Mouse (Mus musculus) CD4-positive helper T cell, adult 2 months (primary cell): ENCODE data around the gene Slc9a9.
A peak's percentile ranks its signal among the peaks of the same experiment; 100 is the strongest.

Experiments
- DNase-seq: peaks from one replicate; pipeline ENCODE4 v3.0.0-alpha.2; 2012; ENCODE audit warnings: low read depth, missing footprints, low spot score

Gene Slc9a9

GRCm38 (mm10) chr9:94682260-94682659 is 12.6 kb downstream of the Slc9a9 start:
- DNase-seq: peak; percentile 67

DNA sequence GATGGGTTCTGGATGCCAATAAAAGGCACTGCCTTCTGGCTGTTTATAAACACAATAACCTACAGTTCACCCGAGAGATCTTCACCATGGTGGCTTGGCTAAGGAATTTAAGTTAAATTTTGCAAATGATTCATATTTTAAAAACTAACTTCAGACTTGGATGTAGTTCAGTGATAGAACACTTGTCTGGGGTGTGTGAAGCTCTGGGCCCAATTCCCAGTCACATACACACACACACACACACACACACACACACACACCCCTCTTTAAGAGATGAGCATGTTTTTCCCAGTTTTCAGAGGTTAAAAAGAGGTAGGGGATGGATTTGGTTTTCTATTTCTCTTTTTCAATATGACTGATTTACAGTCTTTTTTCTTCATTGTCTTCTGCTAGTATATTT is 15.9 kb downstream of the Slc9a9 start:
- no peak for DNase-seq

DNA sequence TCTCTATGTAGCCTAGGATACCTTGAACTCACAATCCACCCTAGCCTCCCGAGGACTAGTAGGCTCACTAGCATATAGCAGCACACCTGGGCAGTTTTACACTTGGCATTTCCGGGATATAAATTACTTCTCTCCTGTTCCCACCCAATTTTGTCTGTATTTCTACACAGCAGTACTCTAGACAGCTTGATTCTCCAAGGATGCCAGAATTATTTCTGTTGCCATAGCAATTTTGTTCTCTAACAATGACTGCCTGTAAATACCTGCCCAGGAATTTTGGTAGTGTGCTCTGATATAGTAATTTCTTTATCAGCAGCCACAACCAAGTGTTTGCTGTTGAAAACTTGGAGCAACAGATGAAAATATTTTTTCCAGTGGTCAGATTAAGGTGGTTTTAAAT is 16.7 kb downstream of the Slc9a9 start:
- DNase-seq: no peak

DNA sequence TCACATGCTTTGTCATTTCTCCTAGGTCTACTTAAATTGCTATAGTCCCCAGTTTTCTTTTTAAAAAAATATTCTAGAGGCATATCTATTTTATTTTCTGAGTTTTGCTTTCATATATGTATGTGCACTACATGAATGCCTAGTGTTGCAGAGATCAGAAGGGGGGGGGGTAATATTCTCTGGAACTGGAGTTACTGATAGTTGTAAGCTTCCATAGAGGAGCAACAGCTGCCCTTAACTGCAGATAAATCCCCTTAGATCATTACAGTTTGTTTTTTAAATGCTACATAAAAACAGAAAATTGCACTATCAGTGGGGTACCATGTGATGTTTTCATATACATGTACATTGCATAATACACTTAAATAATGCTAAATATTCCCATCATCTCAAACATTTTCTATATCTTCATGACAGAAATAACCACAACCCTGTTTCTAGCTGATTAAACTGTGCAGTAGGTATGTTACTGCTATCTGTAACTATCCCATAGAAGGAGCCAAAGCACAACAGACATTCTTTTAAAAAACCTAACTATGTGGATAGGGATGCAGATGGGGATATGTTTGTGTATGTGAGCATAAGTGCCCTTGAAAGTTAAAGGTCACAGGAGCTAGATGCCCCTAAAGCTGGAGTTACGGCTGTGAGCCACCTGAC is 17.6 kb downstream of the Slc9a9 start:
- no peak for DNase-seq

DNA sequence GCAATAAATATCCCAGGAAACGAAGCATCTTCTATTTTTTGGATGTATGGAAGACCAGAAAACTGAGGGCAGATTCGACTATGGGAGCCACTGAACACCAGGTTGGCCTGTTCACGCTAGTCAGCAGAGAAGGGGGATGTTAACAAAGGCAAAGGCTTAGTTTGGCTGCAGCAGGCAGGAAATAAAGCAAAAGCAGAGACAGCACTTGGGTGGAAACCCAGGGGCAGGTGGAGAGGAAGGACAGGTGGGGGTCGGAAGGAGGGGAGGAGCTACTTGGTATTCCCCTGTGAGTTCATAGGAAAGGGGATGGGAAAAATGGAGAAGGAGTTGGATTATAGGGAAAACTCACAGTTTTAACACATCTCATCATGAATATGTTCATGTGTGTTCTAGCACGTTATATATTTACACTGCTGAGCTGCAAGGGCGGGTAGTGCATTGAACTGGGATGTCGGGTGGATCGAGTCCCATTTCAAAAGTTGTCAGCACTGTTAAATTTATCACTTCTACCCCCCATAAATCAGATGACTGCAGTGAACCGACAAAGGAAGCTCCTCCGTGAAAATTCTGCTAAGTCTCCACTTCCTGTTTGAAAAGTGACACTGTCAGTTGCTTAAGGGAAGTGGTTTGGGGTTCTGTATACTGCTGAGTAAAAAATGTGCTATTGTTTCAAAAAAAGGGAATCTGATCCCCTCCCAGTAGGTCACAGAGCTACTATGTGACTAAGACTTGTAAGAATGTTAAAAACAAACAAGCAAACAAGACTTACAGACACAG is 21.8 kb downstream of the Slc9a9 start:
- peak; percentile 77 for DNase-seq

GRCm38 (mm10) chr9:94692122-94692521 is 22.4 kb downstream of the Slc9a9 start:
- no peak for DNase-seq

- no peak for DNase-seq
Observed at GRCm38 (mm10) chr9:94694243-94694642, 24.5 kb downstream of the Slc9a9 start.

DNA sequence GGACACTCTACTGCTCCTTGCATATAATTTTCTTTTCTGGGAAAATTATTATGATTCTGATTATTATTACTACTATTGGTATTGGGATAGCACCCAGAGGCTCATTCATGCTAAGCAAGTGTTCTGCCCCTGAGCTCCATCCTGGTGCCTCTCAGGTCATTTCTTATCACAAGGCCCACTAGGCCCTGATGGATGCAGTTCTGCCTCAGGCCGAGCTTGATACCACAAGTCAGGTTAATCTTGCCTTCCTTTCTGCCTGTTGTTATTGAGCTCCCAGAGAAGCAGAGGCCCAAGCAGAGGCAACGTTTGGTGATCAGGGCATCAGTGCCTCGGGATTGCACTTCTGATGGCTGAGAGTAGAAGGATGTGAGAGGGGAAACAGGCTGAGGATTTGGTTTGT is 25.3 kb downstream of the Slc9a9 start:
- no peak for DNase-seq

DNA sequence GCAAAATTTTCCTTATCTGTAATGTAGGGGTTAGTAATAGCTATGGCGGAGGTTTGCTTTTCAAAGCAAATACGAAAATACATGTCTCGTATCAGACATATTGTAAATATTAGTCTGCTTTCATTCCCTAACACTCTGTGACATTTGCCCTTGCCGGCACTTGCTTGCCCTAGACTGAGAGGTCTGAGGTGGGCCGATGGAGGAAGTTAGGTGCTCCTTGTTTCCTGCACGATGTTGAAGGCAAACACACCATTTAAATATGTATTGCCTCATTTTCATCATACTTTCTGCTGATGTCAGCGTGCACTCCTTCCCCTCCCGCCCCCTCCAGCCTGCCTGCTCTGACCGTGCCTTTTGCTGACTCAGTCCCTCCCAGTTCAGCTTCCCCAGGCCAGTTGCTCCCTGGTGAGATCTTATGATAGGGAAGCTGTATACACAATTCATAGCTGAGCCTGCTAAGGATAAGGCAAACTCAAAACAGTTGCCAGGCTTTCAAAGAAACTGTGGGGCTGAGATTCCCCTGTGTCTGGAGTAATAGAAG is 26.9 kb downstream of the Slc9a9 start:
- DNase-seq: peak; percentile 39

- DNase-seq: peak; percentile 37
Observed at GRCm38 (mm10) chr9:94698175-94698574, 28.5 kb downstream of the Slc9a9 start.

GRCm38 (mm10) chr9:94700549-94700948 is 30.8 kb downstream of the Slc9a9 start:
- peak; percentile 35 for DNase-seq

GRCm38 (mm10) chr9:94701193-94701869 is 31.6 kb downstream of the Slc9a9 start:
- DNase-seq: no peak

DNA sequence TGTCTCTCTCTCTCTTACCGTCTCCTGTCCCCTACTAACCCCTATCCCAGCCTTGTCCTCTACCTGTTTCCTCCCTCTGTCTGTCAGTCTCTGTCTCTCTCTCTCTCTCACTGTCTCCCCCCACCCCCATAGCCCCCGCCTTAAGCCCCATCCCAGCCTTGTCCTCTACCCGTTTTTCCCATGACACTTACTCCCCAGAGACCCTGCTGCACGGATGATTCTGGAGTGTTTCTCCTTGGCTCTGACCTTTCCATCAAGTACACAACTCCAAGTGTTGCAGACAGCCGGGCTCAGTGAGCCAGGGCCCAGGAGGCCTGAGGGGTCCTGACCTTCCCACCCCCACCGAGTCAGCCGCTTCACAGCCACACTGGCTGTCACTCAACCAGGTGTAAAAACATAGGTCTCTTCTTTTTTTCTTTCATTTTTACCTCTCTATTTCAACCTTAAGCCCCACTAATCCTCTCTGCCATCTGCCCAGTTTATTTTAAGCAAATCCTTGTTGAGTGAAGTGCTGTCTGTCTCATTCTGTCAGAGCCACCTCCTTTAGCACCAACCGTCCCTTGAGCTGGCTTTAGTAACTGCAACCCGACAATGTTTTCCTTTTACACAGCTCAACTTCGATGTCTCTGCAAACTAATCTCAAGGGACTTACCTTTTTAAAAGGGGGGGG is 32.4 kb downstream of the Slc9a9 start:
- no peak for DNase-seq

GRCm38 (mm10) chr9:94704986-94705757 is 35.5 kb downstream of the Slc9a9 start:
- DNase-seq: no peak

GRCm38 (mm10) chr9:94705758-94706026 is 36.0 kb downstream of the Slc9a9 start:
- no peak for DNase-seq

DNA sequence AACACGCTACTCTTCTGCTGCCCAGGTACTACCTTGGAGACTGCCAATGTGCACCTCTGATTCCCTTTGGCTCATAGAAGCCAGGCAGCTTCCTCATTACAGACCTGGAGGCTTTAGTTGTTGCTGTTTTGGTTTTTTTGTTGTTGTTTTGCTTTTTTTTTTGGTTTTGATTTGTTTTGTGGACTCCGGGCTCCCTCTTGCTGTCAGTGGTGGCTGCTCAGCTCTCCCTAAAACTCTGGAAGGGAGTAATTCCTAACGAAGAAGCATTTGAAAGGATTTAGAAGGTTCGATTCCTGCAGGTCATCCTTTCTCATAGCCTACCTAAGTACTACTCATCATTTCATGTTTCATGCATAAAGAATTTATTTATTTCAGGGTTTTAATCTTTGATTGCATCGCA is 42.4 kb downstream of the Slc9a9 start:
- no peak for DNase-seq

GRCm38 (mm10) chr9:94716695-94717094 is 47.0 kb downstream of the Slc9a9 start:
- DNase-seq: no peak

- no peak for DNase-seq
Observed at GRCm38 (mm10) chr9:94723631-94724030, 53.9 kb downstream of the Slc9a9 start.

DNA sequence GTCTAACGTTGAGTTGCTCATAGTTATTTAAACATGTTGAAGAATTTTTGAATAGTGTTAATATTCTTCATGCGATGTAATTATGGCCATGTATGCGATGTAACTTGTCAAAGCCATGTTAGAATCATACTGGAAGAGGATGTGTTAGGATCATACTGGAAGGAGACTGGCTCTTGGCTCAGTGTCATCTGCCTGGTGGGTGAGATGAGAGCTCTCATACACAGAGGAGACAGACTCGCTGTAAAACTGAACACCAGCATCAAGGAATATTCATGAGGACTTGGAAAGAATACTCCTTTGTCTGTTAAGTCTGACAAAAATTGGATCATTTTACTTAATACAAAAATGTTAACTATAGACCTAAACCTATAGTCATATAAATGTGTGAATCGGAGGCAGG is 55.4 kb downstream of the Slc9a9 start:
- DNase-seq: no peak

GRCm38 (mm10) chr9:94727457-94727856 is 57.7 kb downstream of the Slc9a9 start:
- peak; percentile 41 for DNase-seq

- DNase-seq: no peak
Observed at GRCm38 (mm10) chr9:94730396-94730795, 60.7 kb downstream of the Slc9a9 start.
